Mouse (Mus musculus) urinary bladder, postnatal 4 days (tissue): Measurements from ENCODE around the gene Smc4.

Experiments used
- DNase-seq, 2 experiments: peaks; one replicate each; pipeline ENCODE4 v3.0.0; 2021 to 2022; ENCODE audit warnings: low spot score in 2 of 2

The Smc4 gene

GRCm38 (mm10) chr3:69004437-69005337, at the start of gene Smc4, which contains the start of gene Ift80:
Gene Smc4, plus strand, starts transcription at chr3:69004738.
Gene Ift80, minus strand, starts transcription at chr3:69004570.
- peak; percentile 91 to 95 for DNase-seq

- DNase-seq = no peak
These were observed 48.1 kb upstream of the Smc4 start for GRCm38 (mm10) chr3:68956454-68956853.

- no peak for DNase-seq
These were observed 47.1 kb upstream of the Smc4 start for GRCm38 (mm10) chr3:68957413-68957812.

GRCm38 (mm10) chr3:68964682-68965081, 39.9 kb upstream of the Smc4 start:
- no peak for DNase-seq

GRCm38 (mm10) chr3:68966527-68967285, 37.8 kb upstream of the Smc4 start:
- DNase-seq = no peak

- no peak for DNase-seq
These were observed 37.1 kb upstream of the Smc4 start for GRCm38 (mm10) chr3:68967404-68967803.

GRCm38 (mm10) chr3:68969091-68969590, 35.4 kb upstream of the Smc4 start:
- no peak for DNase-seq

GRCm38 (mm10) chr3:68973574-68973973, 31.0 kb upstream of the Smc4 start:
- no peak for DNase-seq

- DNase-seq = no peak
These were observed 29.7 kb upstream of the Smc4 start for GRCm38 (mm10) chr3:68974639-68975532.

GRCm38 (mm10) chr3:68975533-68976490, 28.7 kb upstream of the Smc4 start:
- DNase-seq = no peak

- DNase-seq = no peak
These were observed 26.8 kb upstream of the Smc4 start for GRCm38 (mm10) chr3:68977696-68978095.

- no peak for DNase-seq
These were observed 25.4 kb upstream of the Smc4 start for GRCm38 (mm10) chr3:68979187-68979586.

- no peak for DNase-seq
These were observed 23.6 kb upstream of the Smc4 start for GRCm38 (mm10) chr3:68980898-68981297.

- DNase-seq = no peak
These were observed 18.0 kb upstream of the Smc4 start for GRCm38 (mm10) chr3:68986550-68986949.

GRCm38 (mm10) chr3:69002781-69003180, 1.8 kb upstream of the Smc4 start:
- DNase-seq = no peak

GRCm38 (mm10) chr3:69004055-69004436, 492 bp upstream of the Smc4 start:
- no peak for DNase-seq

- peak; percentile 40 to 65 for DNase-seq
These were observed 1.1 kb downstream of the Smc4 start for GRCm38 (mm10) chr3:69005338-69006245.

GRCm38 (mm10) chr3:69006246-69006760, 1.8 kb downstream of the Smc4 start:
- no peak for DNase-seq

- DNase-seq = no peak
These were observed 4.3 kb downstream of the Smc4 start for GRCm38 (mm10) chr3:69008873-69009272.
